Mouse (Mus musculus): ENCODE data around the gene Errfi1.

GRCm38 (mm10) chr4:150882632-150883031 is 28.9 kb downstream of the Errfi1 start:
- TF ChIP-seq POLR2A (IDR thresholded peaks at IDR 0.05; ENCODE audit: borderline replicate concordance, insufficient read depth, low read length) (no peak), CTCF (IDR thresholded peaks at IDR 0.05; ENCODE audit: borderline replicate concordance, insufficient read depth, low read depth, low read length) (no peak)

All from cerebellum, adult 2 months (tissue).